ENCODE assay signal across 8 mouse cellular contexts in genomic region chr2:168081933-168082306, GRCm38 (mm10). TPM values are rescaled to one million over a fixed set of nuclear protein-coding genes. Genes with fewer than 3 reads are reported as not detected.
DNase-seq lines count a peak whose midpoint lies in the region; ATAC-seq and TF ChIP-seq lines count a peak whose summit lies in the region.

No protein-coding gene starts in this region.

- H3K27me3 ChIP-seq in heart, embryonic 11.5 days (ENCODE audit: control insufficient read depth, insufficient read depth, low read length) = peaks cover 5% of the 10 kb centered on the region
- H3K27me3 ChIP-seq in ES-Bruce4 (ENCODE audit: control insufficient read depth, insufficient read depth, low read length, poor library complexity, severe bottlenecking) = no peaks in the 10 kb centered on the region
- no peaks in the 10 kb centered on the region; the same call in 1 of the 2 replicates for H3K27me3 ChIP-seq in forebrain, embryonic 14.5 days (replicated peaks; ENCODE audit: control insufficient read depth, insufficient read depth, low read length)
- H3K27me3 ChIP-seq in liver, embryonic 16.5 days (ENCODE audit: control insufficient read depth, insufficient read depth, low read depth, low read length) = peaks cover 14% of the 10 kb centered on the region

- no peaks in the 10 kb centered on the region for H3K9me3 ChIP-seq in heart, embryonic 11.5 days (replicated peaks; ENCODE audit: control insufficient read depth, low read length)
- H3K9me3 ChIP-seq in ES-Bruce4 (replicated peaks; ENCODE audit: control insufficient read depth, insufficient read depth, low read length, poor library complexity, severe bottlenecking) = no peaks in the 10 kb centered on the region
- H3K9me3 ChIP-seq in forebrain, embryonic 14.5 days (replicated peaks; ENCODE audit: control insufficient read depth, low read length) = no peaks in the 10 kb centered on the region
- no peaks in the 10 kb centered on the region for H3K9me3 ChIP-seq in liver, embryonic 16.5 days (replicated peaks; ENCODE audit: control insufficient read depth, low read length)

- ATAC-seq in heart, embryonic 11.5 days (replicated peaks; ENCODE audit: insufficient number of reproducible peaks, low FRiP score, low TSS enrichment) = no peak
- ATAC-seq in forebrain, embryonic 14.5 days = no peak
- no peak for ATAC-seq in liver, embryonic 16.5 days (ENCODE audit: low read depth)
- ATAC-seq in cerebellum, adult (ENCODE audit: insufficient number of reproducible peaks, low FRiP score, low TSS enrichment) = no peak

- no peak for TF ChIP-seq EP300 in ES-Bruce4 (IDR thresholded peaks at IDR 0.05; ENCODE audit: insufficient read depth, low read depth, low read length)

- intact Hi-C loops in heart, postnatal 25 days (cut with DNase I) = loop anchor here (10.0 kb wide), 1 partner anchor 397 kb away; the partner anchor contains the start of genes Cebpb and Tmem189

- H3K4me1 ChIP-seq in heart, embryonic 11.5 days (ENCODE audit: control insufficient read depth, insufficient read depth, low read length) = peaks cover 24% of the 10 kb centered on the region
- peaks cover 2% of the 10 kb centered on the region for H3K4me1 ChIP-seq in ES-Bruce4 (ENCODE audit: control insufficient read depth, insufficient read depth, low read length)
- H3K4me1 ChIP-seq in forebrain, embryonic 14.5 days (ENCODE audit: control insufficient read depth, insufficient read depth, low read length) = peaks cover 10% of the 10 kb centered on the region
- H3K4me1 ChIP-seq in liver, embryonic 16.5 days (ENCODE audit: control insufficient read depth, low read depth, low read length) = peaks cover 17% of the 10 kb centered on the region

- 3% methylated on average over 14 of the region's 14 CpGs for WGBS in heart, embryonic 11.5 days (ENCODE audit: insufficient replicate concordance)
- WGBS in forebrain, embryonic 14.5 days = 2% methylated on average over 14 of the region's 14 CpGs
- 4% methylated on average over 14 of the region's 14 CpGs for WGBS in liver, embryonic 16.5 days (ENCODE audit: insufficient replicate concordance)

- peak overlapping the region; percentile 76 for H3K4me2 ChIP-seq in heart, embryonic 11.5 days
- peak overlapping the region; percentile 89 for H3K4me2 ChIP-seq in forebrain, embryonic 14.5 days (ENCODE audit: low read length)
- H3K4me2 ChIP-seq in liver, embryonic 16.5 days (ENCODE audit: low read depth, low read length) = peak overlapping the region; percentile 98

- peak overlapping the region; percentile 79 for H3K27ac ChIP-seq in heart, embryonic 11.5 days (ENCODE audit: low read depth, low read length)
- no peak overlapping the region for H3K27ac ChIP-seq in ES-Bruce4 (ENCODE audit: insufficient read depth, low read length)
- H3K27ac ChIP-seq in forebrain, embryonic 14.5 days (ENCODE audit: low read depth, low read length) = no peak overlapping the region
- no peak overlapping the region for H3K27ac ChIP-seq in liver, embryonic 16.5 days (ENCODE audit: low read length)

- TF ChIP-seq CTCF in ES-Bruce4 (IDR thresholded peaks at IDR 0.05; ENCODE audit: low read depth, low read length) = no peak

- DNase-seq in heart, postnatal 25 days (ENCODE audit: low spot score) = no peak
- no peak for DNase-seq in forebrain, embryonic 14.5 days (ENCODE audit: low spot score)
- no peak for DNase-seq in left cerebral cortex, adult 8-10 months (ENCODE audit: low spot score in 2 of 2)
- no peak for DNase-seq in left cerebral cortex, adult 11 months (ENCODE audit: low spot score)

- H3K9ac ChIP-seq in heart, embryonic 11.5 days (ENCODE audit: low read depth, low read length) = peak overlapping the region; percentile 75
- peak overlapping the region; percentile 90 for H3K9ac ChIP-seq in ES-Bruce4 (ENCODE audit: low read depth, poor library complexity, severe bottlenecking)
- H3K9ac ChIP-seq in forebrain, embryonic 14.5 days (ENCODE audit: low read length) = peak overlapping the region; percentile 77
- peak overlapping the region; percentile 69; the same call in 1 of the 2 replicates for H3K9ac ChIP-seq in liver, embryonic 16.5 days (ENCODE audit: low read depth, low read length)

- peak overlapping the region; percentile 78 for H3K4me3 ChIP-seq in heart, embryonic 11.5 days (ENCODE audit: low read depth, low read length)
- peak overlapping the region; percentile 67 for H3K4me3 ChIP-seq in ES-Bruce4 (ENCODE audit: low read depth, low read length)
- peak overlapping the region; percentile 81 for H3K4me3 ChIP-seq in forebrain, embryonic 14.5 days (ENCODE audit: low read depth, low read length)
- H3K4me3 ChIP-seq in liver, embryonic 16.5 days (ENCODE audit: low read depth, low read length) = peak overlapping the region; percentile 69

- H3K36me3 ChIP-seq in heart, embryonic 11.5 days (ENCODE audit: control insufficient read depth, insufficient read depth, low read length) = no peaks in the 10 kb centered on the region
- H3K36me3 ChIP-seq in ES-Bruce4 (ENCODE audit: control insufficient read depth, insufficient read depth, low read length, poor library complexity, severe bottlenecking) = no peaks in the 10 kb centered on the region
- no peaks in the 10 kb centered on the region for H3K36me3 ChIP-seq in forebrain, embryonic 14.5 days (ENCODE audit: control insufficient read depth, insufficient read depth, low read length)
- H3K36me3 ChIP-seq in liver, embryonic 16.5 days (ENCODE audit: control insufficient read depth, insufficient read depth) = no peaks in the 10 kb centered on the region

- TF ChIP-seq POLR2A in ES-Bruce4 (IDR thresholded peaks at IDR 0.05; ENCODE audit: insufficient read depth, low read length) = no peak

RNA-seq across cellular contexts. Expression of gene Pard6b, which starts 1.1 kb away (rescaled TPM):
- 8.9 and 11.8 TPM in 2 replicates for polyA plus RNA-seq in heart, embryonic 11.5 days (2014; fragmentation: Nextera tagmentation; extraction: Ambion mirVana)
- total RNA-seq in heart, postnatal 25 days (2021) = 1 to 10 TPM; 3.1 to 3.4 TPM
- 55.0 and 55.3 TPM in 2 replicates for polyA plus RNA-seq in ES-Bruce4 (2011; ENCODE audit: insufficient read depth, insufficient read length, low read depth, missing spikeins)
- 5.0 and 5.6 TPM in 2 replicates for polyA plus RNA-seq in forebrain, embryonic 14.5 days (2014; fragmentation: Nextera tagmentation; extraction: Ambion mirVana)
- polyA plus RNA-seq in liver, embryonic 16.5 days (2015; fragmentation: Nextera tagmentation; extraction: Ambion mirVana) = 2.3 and 2.7 TPM in 2 replicates
- total RNA-seq in left cerebral cortex, adult 8-10 months (2022) = 1 to 10 TPM; 4.7 to 6.5 (median 5.8) TPM
